Mouse (Mus musculus) CD8-positive naive resting alpha-beta T cell, adult 57 days (primary cell): ENCODE results near the gene Nudc. TPM values are rescaled to one million over a fixed set of nuclear protein-coding genes. Genes with fewer than 3 reads are reported as not detected.

ENCODE experiments used
- total RNA-seq: library from RNA; stranded (reverse); gene quantifications from one replicate; pipeline ENCODE4 v1.2.4, GENCODE M21; 2023

Gene Nudc
- 96.8 TPM for total RNA-seq

DNA sequence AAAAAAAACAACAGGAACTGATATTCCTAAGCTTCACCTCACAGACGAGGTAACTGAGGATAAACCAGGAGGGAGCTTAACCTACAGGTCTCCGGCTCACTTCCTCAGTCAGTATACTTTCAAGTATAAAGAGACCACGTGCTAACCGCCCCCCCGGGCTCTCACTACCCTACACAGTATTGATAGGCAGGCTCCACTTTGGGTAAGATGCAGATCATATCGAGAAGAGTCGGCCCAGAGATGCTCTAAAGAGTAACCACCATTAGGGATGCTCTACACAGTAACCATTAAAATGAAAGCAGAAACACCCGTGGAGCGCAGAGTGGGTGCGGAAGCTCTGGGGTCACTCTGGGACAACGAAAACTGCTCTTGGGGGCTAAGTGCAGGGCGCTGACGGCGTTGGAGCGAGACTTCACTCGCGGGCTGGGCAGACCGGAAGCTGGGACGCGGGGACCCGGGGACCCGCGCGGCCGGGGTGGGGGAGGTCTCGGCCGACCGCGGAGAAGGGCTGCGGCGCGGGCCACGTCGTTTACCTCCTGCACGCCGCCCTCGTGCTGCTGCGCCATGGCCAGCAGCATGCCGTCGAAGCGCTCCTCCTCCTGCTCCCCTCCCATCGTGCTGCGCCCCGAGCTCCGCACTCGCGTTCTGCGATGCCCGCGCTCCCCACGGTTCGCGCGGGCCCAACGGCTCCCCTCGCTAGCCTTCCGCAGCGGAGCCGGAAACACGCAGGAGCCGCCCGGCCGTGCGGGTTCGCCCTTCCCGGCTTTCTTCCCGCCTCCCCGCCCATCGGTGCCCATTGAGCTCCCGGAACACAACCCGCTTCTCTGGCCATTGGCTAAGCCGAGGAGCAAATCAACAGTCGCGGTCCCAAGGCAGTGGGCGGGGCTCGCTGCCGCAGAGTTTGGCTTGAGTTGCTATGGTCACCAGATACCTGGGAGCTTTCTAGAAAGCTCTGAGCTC is at the start of gene Nudc:
Gene Nudc (minus strand): TSS at position 725 of the 960 bp plus-strand sequence.

DNA sequence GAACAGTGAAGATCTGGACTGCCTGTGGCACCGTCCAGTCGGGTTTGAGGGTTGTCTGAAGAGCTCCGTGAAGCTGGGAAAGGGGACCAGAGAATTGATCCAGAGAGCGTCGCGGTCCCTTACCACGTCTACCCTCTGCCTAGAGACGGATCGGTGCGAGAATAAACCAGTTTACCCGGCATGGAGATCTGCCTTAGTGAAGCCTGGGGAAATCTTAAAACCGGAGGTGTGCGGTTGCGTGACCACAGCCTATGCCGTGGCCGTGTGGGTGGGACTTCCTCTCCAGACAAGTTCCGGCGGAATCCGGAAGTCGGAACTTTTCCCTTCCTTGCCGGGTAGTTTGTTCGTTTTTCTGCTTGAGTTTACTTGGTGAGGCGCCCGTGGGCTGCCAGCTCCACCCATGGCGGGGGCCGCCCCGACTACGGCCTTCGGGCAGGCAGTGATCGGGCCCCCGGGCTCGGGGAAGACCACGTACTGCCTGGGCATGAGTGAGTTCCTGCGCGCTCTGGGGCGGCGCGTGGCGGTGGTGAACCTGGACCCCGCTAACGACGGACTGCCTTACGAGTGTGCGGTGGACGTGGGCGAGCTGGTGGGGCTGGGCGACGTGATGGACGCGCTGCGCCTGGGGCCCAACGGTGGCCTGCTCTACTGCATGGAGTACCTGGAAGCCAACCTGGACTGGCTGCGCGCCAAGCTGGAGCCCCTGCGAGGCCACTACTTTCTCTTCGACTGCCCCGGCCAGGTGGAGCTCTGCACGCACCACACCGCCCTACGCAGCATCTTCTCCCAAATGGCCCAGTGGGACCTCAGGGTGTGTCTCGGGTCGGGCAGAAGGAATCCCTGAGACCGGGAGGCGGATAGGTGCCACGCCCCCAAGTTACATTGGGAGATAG is 38.5 kb upstream of the Nudc start, which contains the start of gene Gpn2:
Gene Gpn2 (plus strand): TSS at position 304 of the 893 bp plus-strand sequence.

DNA sequence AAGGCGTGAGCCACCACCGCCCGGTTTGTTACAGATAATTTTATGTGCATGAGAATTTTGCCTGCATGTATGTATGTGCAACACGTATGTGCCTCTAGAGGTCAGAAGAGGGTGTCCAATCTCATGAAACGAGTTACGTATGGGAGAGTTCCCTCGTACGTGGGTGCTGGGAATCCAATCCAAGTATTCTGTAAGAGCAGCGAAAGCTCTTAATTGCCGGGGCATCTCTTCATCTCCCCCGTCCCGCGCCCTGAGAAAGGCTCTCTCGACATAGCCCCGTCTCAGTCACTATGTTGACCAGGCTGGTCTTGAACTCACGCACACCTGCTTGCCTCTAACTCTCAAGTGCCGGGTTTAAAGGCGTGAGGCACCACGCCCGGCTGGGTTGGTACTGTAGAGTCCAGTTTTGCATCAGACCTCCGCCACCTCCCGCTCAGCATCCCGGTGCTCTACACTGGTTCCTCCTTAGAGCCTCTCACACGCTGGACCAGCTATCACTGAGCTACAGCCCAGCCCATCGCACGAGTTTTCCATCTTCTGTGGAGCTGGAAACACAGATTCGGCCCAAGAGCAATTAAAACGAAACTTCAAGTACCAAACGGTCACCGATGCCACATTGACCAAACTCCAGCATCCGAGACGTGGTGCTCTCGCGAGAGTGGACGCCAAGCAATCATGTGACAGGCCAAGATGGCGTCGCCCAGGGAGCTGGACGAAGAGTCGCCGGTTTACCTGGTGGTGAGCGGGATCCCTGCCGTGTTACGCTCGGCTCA is 28.5 kb upstream of the Nudc start, which contains the start of gene Gpatch3:
Gene Gpatch3 (plus strand): TSS at position 676 of the 773 bp plus-strand sequence.

DNA sequence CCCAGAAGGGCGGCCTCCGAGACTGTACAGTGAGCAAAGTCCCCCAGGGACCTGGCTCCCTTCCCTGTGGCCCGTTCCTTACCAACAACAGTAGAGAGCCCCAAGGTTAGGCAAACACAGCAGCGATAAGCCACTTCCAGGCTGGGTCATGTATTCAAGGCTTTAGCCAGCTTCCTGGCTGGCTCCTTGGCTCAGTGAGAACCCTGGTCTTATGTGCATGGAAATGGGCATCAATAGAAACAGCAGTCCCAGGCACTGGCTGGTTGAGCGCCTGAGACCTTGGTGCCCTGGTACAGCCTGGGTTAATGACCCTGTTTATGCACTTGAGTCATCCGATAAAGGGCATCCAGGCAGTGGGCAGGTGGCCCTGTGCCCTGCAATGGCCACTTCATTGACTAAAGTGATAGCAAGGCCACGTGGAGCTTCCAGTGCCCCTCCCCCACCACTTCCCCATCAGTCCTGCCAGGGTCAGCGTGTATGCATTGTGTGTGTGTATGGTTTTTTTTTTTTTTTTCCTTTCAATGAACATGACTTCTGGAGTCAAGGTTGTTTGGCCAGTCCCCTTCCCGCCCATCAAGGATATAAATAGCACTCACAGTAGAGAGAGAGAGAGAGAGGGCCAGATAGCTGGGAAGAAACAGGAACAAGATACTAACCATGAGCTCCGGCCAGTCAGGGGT is 7.1 kb upstream of the Nudc start, which contains the start of gene Nr0b2:
Gene Nr0b2 (plus strand): TSS at position 609 of the 680 bp plus-strand sequence.

DNA sequence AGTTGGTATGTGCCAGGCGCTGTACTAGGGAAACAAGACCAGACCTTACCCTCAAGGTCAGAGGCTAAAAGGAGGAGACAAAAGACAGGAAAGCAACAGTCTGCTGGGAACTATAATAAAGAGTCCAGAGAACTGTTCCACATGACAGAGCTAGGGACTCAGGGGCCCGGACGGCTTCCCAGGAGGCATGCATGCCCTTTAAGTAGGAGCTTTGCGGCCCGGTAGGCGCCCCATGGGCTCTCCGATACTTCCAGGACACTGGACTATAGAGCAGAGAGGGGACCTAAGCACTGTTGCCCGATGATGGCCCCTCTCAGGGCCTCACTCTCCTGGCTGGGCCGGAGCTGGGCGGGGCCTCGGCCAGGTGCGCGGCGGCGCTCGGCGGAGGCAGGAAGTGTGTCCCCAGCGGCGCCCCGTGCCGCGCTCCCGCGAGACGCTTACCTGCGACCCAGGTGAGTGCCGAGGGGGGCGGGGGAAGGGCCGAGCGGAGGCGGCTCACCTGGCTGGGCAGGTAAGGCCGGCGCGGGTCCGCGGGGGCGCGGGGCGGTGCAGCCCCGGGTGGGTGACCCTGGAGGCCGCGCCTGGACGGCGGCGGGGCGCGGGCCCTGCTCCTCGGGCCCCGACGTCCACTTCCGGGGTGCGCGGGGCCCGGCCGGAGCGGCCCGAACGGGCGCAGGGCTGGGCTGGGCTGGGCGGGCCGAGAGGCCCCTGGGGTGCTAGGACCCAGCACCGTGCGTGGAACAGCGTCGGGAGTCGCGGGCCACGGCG is 27.0 kb downstream of the Nudc start, which contains the start of gene Kdf1:
Gene Kdf1 (plus strand): TSS at position 363 of the 768 bp plus-strand sequence.

DNA sequence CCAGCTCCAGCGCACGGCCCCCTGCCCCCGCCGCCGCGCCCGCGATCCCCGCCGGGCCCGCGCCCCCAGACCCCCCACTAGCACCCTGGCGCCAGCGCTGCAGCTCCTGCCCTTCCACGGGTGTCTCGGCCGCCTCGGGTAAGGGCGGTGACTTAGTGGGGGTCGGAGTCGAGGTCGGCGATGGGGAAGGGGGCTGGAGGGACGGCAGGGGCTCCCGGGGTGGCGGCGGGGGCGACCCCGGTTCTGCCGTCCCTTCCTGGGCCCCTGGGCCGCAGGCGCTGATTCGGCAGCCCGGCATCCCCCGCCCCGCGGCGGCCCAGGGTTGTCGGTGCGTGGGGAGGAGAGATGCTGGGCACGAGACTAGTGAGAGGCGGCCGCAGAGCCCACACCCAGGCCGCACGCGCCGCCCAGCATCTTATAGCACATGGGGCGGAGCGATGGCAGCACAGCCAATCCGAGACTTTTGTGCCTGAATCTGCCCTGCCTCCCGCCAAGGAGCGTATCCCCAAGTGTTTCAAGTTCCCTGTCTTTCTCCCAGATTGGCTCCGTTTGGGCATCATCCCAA is 47.6 kb downstream of the Nudc start, which contains the start of gene Trnp1:
Gene Trnp1 (minus strand): TSS at position 391 of the 565 bp plus-strand sequence.

Other genes starting within 250 kb of the Nudc start
- 44.1 TPM for gene Wdtc1, start 192.5 kb downstream of the Nudc start, total RNA-seq
- 49.2 TPM for gene Slc9a1, start 176.3 kb downstream of the Nudc start, total RNA-seq
- gene Tent5b, start 65.9 kb downstream of the Nudc start, total RNA-seq = not detected
- 27.5 TPM for gene Trnp1, start 47.4 kb downstream of the Nudc start, total RNA-seq
- 0.31 TPM for gene Kdf1, start 27.0 kb downstream of the Nudc start, total RNA-seq
- gene Nr0b2, start 7.4 kb upstream of the Nudc start, total RNA-seq = not detected
- 23.5 TPM for gene Gpatch3, start 28.7 kb upstream of the Nudc start, total RNA-seq
- 24.1 TPM for gene Gpn2, start 38.4 kb upstream of the Nudc start, total RNA-seq
- 49.2 TPM for gene Sfn, start 56.2 kb upstream of the Nudc start, total RNA-seq
- gene Zdhhc18, start 104.2 kb upstream of the Nudc start, total RNA-seq = 197 TPM
- 24.6 TPM for gene Pigv, start 126.7 kb upstream of the Nudc start, total RNA-seq
- gene Arid1a, start 210.8 kb upstream of the Nudc start, total RNA-seq = 284 TPM